ENCODE assay signal across 18 mouse cellular contexts in the genomic region with DNA sequence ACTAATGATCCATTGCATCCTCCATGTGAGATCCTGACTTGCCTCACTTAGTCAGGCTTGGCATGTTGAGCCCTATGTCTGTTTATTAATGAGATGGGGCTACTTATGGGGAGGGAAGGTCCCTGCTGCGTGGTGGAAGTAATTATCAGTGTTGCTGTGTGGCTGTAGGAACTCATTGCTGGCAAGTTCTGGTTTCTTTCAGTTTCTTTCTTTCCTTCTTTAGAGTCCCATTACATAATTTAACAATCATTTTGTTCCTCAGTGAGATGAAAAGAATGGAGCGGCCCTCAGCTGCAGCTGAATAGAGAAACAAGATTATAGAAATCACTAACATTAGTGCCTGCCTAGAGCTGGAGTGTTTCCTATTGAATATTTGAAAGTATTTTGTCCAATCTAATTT.
DNase-seq lines count a peak whose midpoint lies in the region; ATAC-seq and TF ChIP-seq lines count a peak whose summit lies in the region.
"Had no signal": no experiment of that assay in that cellular context is flagged by ENCODE, and none has a peak within 500 bp of the region (broad histone marks: within the 10 kb centered on the region; RNA-seq: fewer than 3 reads in every experiment).

No protein-coding gene starts in this region.

- no peak overlapping the region for H3K9ac ChIP-seq in lung, embryonic 14.5 days
- H3K9ac ChIP-seq: embryonic facial prominence, embryonic 15.5 days; heart, embryonic 13.5 days; hindbrain, embryonic 15.5 days had no signal

- H3K27me3 ChIP-seq in lung, embryonic 14.5 days (ENCODE audit: insufficient read depth, low read length): no peaks in the 10 kb centered on the region
- H3K27me3 ChIP-seq: embryonic facial prominence, embryonic 15.5 days; heart, embryonic 13.5 days; hindbrain, embryonic 15.5 days had no signal

- H3K36me3 ChIP-seq in lung, embryonic 14.5 days (ENCODE audit: insufficient read depth): no peaks in the 10 kb centered on the region
- H3K36me3 ChIP-seq: embryonic facial prominence, embryonic 15.5 days; heart, embryonic 13.5 days; hindbrain, embryonic 15.5 days had no signal

- no peak overlapping the region for H3K4me2 ChIP-seq in lung, embryonic 14.5 days
- H3K4me2 ChIP-seq: embryonic facial prominence, embryonic 15.5 days; heart, embryonic 13.5 days; hindbrain, embryonic 15.5 days had no signal

- 0 out of 2 replicates have a peak, but pooled peaks cover 5% of the 10 kb centered on the region for H3K4me1 ChIP-seq in lung, embryonic 14.5 days (ENCODE audit: insufficient read depth)
- peaks cover 11% of the 10 kb centered on the region for H3K4me1 ChIP-seq in olfactory bulb, adult 2 months (ENCODE audit: control insufficient read depth, insufficient read depth, low read length)
- H3K4me1 ChIP-seq: embryonic facial prominence, embryonic 15.5 days had no signal

- H3K4me3 ChIP-seq in lung, embryonic 14.5 days (ENCODE audit: low read depth, low read length): no peak overlapping the region
- no peak overlapping the region for H3K4me3 ChIP-seq in olfactory bulb, adult 2 months (ENCODE audit: insufficient read depth, low read depth, low read length)
- H3K4me3 ChIP-seq: embryonic facial prominence, embryonic 15.5 days; erythroblast, embryonic 14.5 days; heart, embryonic 13.5 days; hindbrain, embryonic 15.5 days had no signal

- no peaks in the 10 kb centered on the region for H3K9me3 ChIP-seq in lung, embryonic 14.5 days (ENCODE audit: low read depth, low read length)
- H3K9me3 ChIP-seq: embryonic facial prominence, embryonic 15.5 days; heart, embryonic 13.5 days; hindbrain, embryonic 15.5 days had no signal

- H3K27ac ChIP-seq in lung, embryonic 14.5 days (ENCODE audit: low read depth): no peak overlapping the region
- H3K27ac ChIP-seq in olfactory bulb, adult 2 months (ENCODE audit: insufficient read depth, low read depth, low read length): peak overlapping the region; percentile 40; the same call in 1 of the 2 replicates
- H3K27ac ChIP-seq: embryonic facial prominence, embryonic 15.5 days; heart, embryonic 13.5 days; hindbrain, embryonic 15.5 days had no signal

- peak; percentile 55 for DNase-seq in heart, adult 11 months
- DNase-seq in heart, adult 18-20 months: no peak
- peak; percentile 17 for DNase-seq in lung, embryonic 14.5 days
- no peak for DNase-seq in lung, adult 18-20 months
- DNase-seq in brain, embryonic 14.5 days (ENCODE audit: low read depth): peak; percentile 51
- DNase-seq in adrenal gland, postnatal 10 days: no peak
- DNase-seq: adrenal gland, postnatal 25 days; cerebellum, adult 2 months; cerebellum, postnatal 10 days; embryo, embryonic 11 days; gastrocnemius, postnatal 14 days; heart, postnatal 36 days had no signal

- TF ChIP-seq CTCF in lung, embryonic 14.5 days (IDR thresholded peaks at IDR 0.05; ENCODE audit: low read depth): no peak
- no peak for TF ChIP-seq CTCF in brain, embryonic 14.5 days (IDR thresholded peaks at IDR 0.05; ENCODE audit: borderline replicate concordance, extremely low read depth, insufficient read depth, insufficient read length)
- no peak for TF ChIP-seq CTCF in olfactory bulb, adult 2 months (IDR thresholded peaks at IDR 0.05; ENCODE audit: insufficient read depth, low read depth, low read length)

- no peak for ATAC-seq in lung, embryonic 14.5 days (ENCODE audit: insufficient read depth)
- ATAC-seq: intestine, embryonic 16.5 days had no signal

- 65% methylated on average over 2 of the region's 2 CpGs for WGBS in lung, embryonic 14.5 days
- WGBS in olfactory bulb, adult 2 months: 30% methylated on average over 2 of the region's 2 CpGs

- TF ChIP-seq POLR2A in brain, embryonic 14.5 days (IDR thresholded peaks at IDR 0.05; ENCODE audit: borderline replicate concordance, extremely low read depth, insufficient read depth, insufficient read length, poor library complexity, severe bottlenecking): no peak
- TF ChIP-seq POLR2A in olfactory bulb, adult 2 months (IDR thresholded peaks at IDR 0.05; ENCODE audit: insufficient read depth, low read depth, low read length): no peak

Comparison
In these comparisons a context has a peak if more than half of its experiments do, and no peak if none do; other contexts are left out.
1. DNase-seq: peak in heart, adult 11 months (single experiment), lung, embryonic 14.5 days (single experiment) and brain, embryonic 14.5 days (single experiment); none in heart, adult 18-20 months (0 of 2), lung, adult 18-20 months (0 of 2) and adrenal gland, postnatal 10 days (single experiment).